Mouse (Mus musculus) midbrain, embryonic 16.5 days (tissue): ENCODE measurements around the gene Dmd. TPM values are rescaled to one million over a fixed set of nuclear protein-coding genes. Genes with fewer than 3 reads are reported as not detected.

ENCODE experiments used
- ATAC-seq: fragments of 200-750 bp; cut with Nextera tagmentation; 2 replicates; pipeline ENCODE4 v1.8.0; 2017; ENCODE audit warnings: moderate TSS enrichment
- H3K27ac ChIP-seq: fragments of 300-500 bp; sonication (generic); 2 replicates; pipeline ENCODE4 v1.5.1; 2014; ENCODE audit warnings: mild to moderate bottlenecking, low read length, mixed read lengths
- H3K27me3 ChIP-seq: fragments of 300-500 bp; sonication (generic); 2 replicates; pipeline ENCODE4 v1.6.1; 2014; ENCODE audit warnings: low read depth, low read length, mixed read lengths; ENCODE audit not compliant: control insufficient read depth, insufficient read depth
- H3K36me3 ChIP-seq: fragments of 300-500 bp; sonication (generic); 2 replicates; pipeline ENCODE4 v1.6.1; 2014; ENCODE audit warnings: mild to moderate bottlenecking, low read length, moderate library complexity, mixed read lengths; ENCODE audit not compliant: control insufficient read depth, insufficient read depth
- H3K4me1 ChIP-seq: fragments of 300-500 bp; sonication (generic); 2 replicates; pipeline ENCODE4 v1.6.1; 2014; ENCODE audit warnings: mild to moderate bottlenecking, low read length, mixed read lengths; ENCODE audit not compliant: control insufficient read depth, insufficient read depth
- H3K4me2 ChIP-seq: fragments of 300-500 bp; sonication (generic); 2 replicates; pipeline ENCODE4 v1.6.1; 2014; ENCODE audit warnings: mild to moderate bottlenecking, low read length, mixed read lengths
- H3K4me3 ChIP-seq: fragments of 300-500 bp; sonication (generic); 2 replicates; pipeline ENCODE4 v1.5.1; 2014; ENCODE audit warnings: low read depth, mild to moderate bottlenecking, low read length, moderate library complexity, mixed read lengths
- H3K9ac ChIP-seq: fragments of 300-500 bp; sonication (generic); 2 replicates; pipeline ENCODE4 v1.6.1; 2014; ENCODE audit warnings: low read depth, low read length, mixed read lengths
- H3K9me3 ChIP-seq: fragments of 300-500 bp; sonication (generic); replicated peaks from 2 replicates; pipeline ENCODE4 v1.6.1; 2014; ENCODE audit warnings: mild to moderate bottlenecking, low read length, mixed read lengths; ENCODE audit not compliant: control insufficient read depth, poor library complexity, severe bottlenecking
- WGBS: fragments of 180-500 bp; shearing (Covaris S2); extraction: QIAGEN DNeasy Blood & Tissue Kit; methylation state at CpG from one replicate; pipeline ENCODE4 v1.1.7; 2014; 5-methylcytosine and 5-hydroxymethylcytosine counted together
- polyA plus RNA-seq: library from polyadenylated mRNA; unstranded; fragments of >200 nt; fragmentation: Nextera tagmentation; extraction: Ambion mirVana; gene quantifications from 2 replicates; pipeline ENCODE4 v1.2.1, GENCODE M21; 2015

The Dmd gene
- polyA plus RNA-seq, 1 experiment from 2014 or later = 26.6 TPM

GRCm38 (mm10) chrX:84443985-84444384, 1495.3 kb downstream of the Dmd start:
- no peaks in the 10 kb centered on the region for H3K36me3 ChIP-seq
- H3K4me1 ChIP-seq = no peaks in the 10 kb centered on the region
- H3K4me2 ChIP-seq = no peak overlapping the region
- H3K9ac ChIP-seq = no peak overlapping the region
- no peak overlapping the region for H3K27ac ChIP-seq
- no peak overlapping the region for H3K4me3 ChIP-seq
- 36% methylated on average over 3 of the region's 3 CpGs for WGBS
- no peaks in the 10 kb centered on the region for H3K27me3 ChIP-seq
- no peaks in the 10 kb centered on the region for H3K9me3 ChIP-seq
- no peak for ATAC-seq

- no peaks in the 10 kb centered on the region for H3K4me1 ChIP-seq
- no peaks in the 10 kb centered on the region for H3K9me3 ChIP-seq
- H3K27ac ChIP-seq = no peak overlapping the region
- no peak overlapping the region for H3K4me2 ChIP-seq
- ATAC-seq = no peak
- H3K9ac ChIP-seq = no peak overlapping the region
- no peaks in the 10 kb centered on the region for H3K36me3 ChIP-seq
- H3K27me3 ChIP-seq = no peaks in the 10 kb centered on the region
- H3K4me3 ChIP-seq = no peak overlapping the region
Measured at GRCm38 (mm10) chrX:84444638-84445037, 1496.0 kb downstream of the Dmd start.

- Histone ChIP-seq H3K4me2 (no peak overlapping the region), H3K27ac (no peak overlapping the region), H3K4me3 (no peak overlapping the region), H3K36me3 (no peaks in the 10 kb centered on the region), H3K4me1 (no peaks in the 10 kb centered on the region), H3K27me3 (no peaks in the 10 kb centered on the region), H3K9ac (no peak overlapping the region), H3K9me3 (no peaks in the 10 kb centered on the region)
- ATAC-seq = no peak
- whole genome bisulfite sequencing = 90% methylated on average over 1 of the region's 1 CpGs
Measured at GRCm38 (mm10) chrX:84454473-84454872, 1505.8 kb downstream of the Dmd start.

GRCm38 (mm10) chrX:84514650-84515366, 1566.1 kb downstream of the Dmd start:
- Histone ChIP-seq H3K4me3 (no peak overlapping the region), H3K4me1 (no peaks in the 10 kb centered on the region), H3K4me2 (no peak overlapping the region), H3K9ac (no peak overlapping the region), H3K27me3 (no peaks in the 10 kb centered on the region), H3K27ac (no peak overlapping the region), H3K9me3 (no peaks in the 10 kb centered on the region), H3K36me3 (no peaks in the 10 kb centered on the region)
- ATAC-seq = 0 out of 2 replicates have a peak, but pooled peaks have one; percentile 25
- WGBS = 33% methylated on average over 3 of the region's 3 CpGs

GRCm38 (mm10) chrX:84551995-84552394, 1603.3 kb downstream of the Dmd start:
- Histone ChIP-seq H3K4me3 (no peak overlapping the region), H3K27ac (no peak overlapping the region), H3K36me3 (no peaks in the 10 kb centered on the region), H3K4me1 (no peaks in the 10 kb centered on the region), H3K4me2 (no peak overlapping the region), H3K27me3 (no peaks in the 10 kb centered on the region), H3K9ac (no peak overlapping the region), H3K9me3 (no peaks in the 10 kb centered on the region)
- ATAC-seq = no peak
- 71% methylated on average over 1 of the region's 1 CpGs for WGBS

GRCm38 (mm10) chrX:84553441-84553840, 1604.8 kb downstream of the Dmd start:
- Histone ChIP-seq H3K4me3 (no peak overlapping the region), H3K4me1 (no peaks in the 10 kb centered on the region), H3K9me3 (no peaks in the 10 kb centered on the region), H3K4me2 (no peak overlapping the region), H3K27ac (no peak overlapping the region), H3K27me3 (no peaks in the 10 kb centered on the region), H3K9ac (no peak overlapping the region), H3K36me3 (no peaks in the 10 kb centered on the region)
- no peak for ATAC-seq
- WGBS = 10% methylated on average over 1 of the region's 1 CpGs

GRCm38 (mm10) chrX:84598476-84598875, 1649.8 kb downstream of the Dmd start:
- Histone ChIP-seq H3K27me3 (no peaks in the 10 kb centered on the region), H3K4me2 (no peak overlapping the region), H3K9ac (no peak overlapping the region), H3K36me3 (no peaks in the 10 kb centered on the region), H3K27ac (no peak overlapping the region), H3K9me3 (no peaks in the 10 kb centered on the region), H3K4me3 (no peak overlapping the region), H3K4me1 (no peaks in the 10 kb centered on the region)
- no peak for ATAC-seq

- H3K4me3 ChIP-seq = no peak overlapping the region
- H3K27me3 ChIP-seq = no peaks in the 10 kb centered on the region
- H3K36me3 ChIP-seq = no peaks in the 10 kb centered on the region
- no peak overlapping the region for H3K27ac ChIP-seq
- no peak overlapping the region for H3K4me2 ChIP-seq
- no peak overlapping the region for H3K9ac ChIP-seq
- no peaks in the 10 kb centered on the region for H3K4me1 ChIP-seq
- no peak for ATAC-seq
- H3K9me3 ChIP-seq = no peaks in the 10 kb centered on the region
Measured at GRCm38 (mm10) chrX:84640446-84640845, 1691.8 kb downstream of the Dmd start.

GRCm38 (mm10) chrX:84747683-84748082, 1799.0 kb downstream of the Dmd start:
- Histone ChIP-seq H3K9me3 (no peaks in the 10 kb centered on the region), H3K27me3 (no peaks in the 10 kb centered on the region), H3K4me2 (no peak overlapping the region), H3K4me1 (no peaks in the 10 kb centered on the region), H3K9ac (no peak overlapping the region), H3K36me3 (no peaks in the 10 kb centered on the region), H3K4me3 (no peak overlapping the region), H3K27ac (no peak overlapping the region)
- WGBS = 20% methylated on average over 4 of the region's 4 CpGs
- ATAC-seq = no peak
